Mouse (Mus musculus): Measurements from ENCODE around the gene Zbtb9. TPM values are rescaled to one million over a fixed set of nuclear protein-coding genes. Genes with fewer than 3 reads are reported as not detected.
"Not testable (repeated sequence)": the region's sequence is repeated elsewhere in the genome, so short reads cannot be mapped to it uniquely, and the experiment has no call there.

Gene Zbtb9
- polyA plus RNA-seq (2016; fragmentation: Nextera tagmentation; extraction: Ambion mirVana), result 8.9 and 9.2 TPM in 2 replicates

- peak within 1 kb of the TSS; percentile 88 for H3K9ac ChIP-seq
- H3K27ac ChIP-seq, result peak within 1 kb of the TSS; percentile 87
- H3K4me3 ChIP-seq, result peak within 1 kb of the TSS; percentile 84
- no peaks in the 10 kb centered on the region for H3K9me3 ChIP-seq (replicated peaks)
- no peaks in the 10 kb centered on the region for H3K27me3 ChIP-seq (replicated peaks)
- peaks cover 55% of the 10 kb centered on the region for H3K4me1 ChIP-seq
- 2% methylated on average over 73 of the region's 75 CpGs for WGBS (ENCODE audit: insufficient replicate concordance)
- ATAC-seq, result peak; percentile 99
- H3K36me3 ChIP-seq, result peaks cover 35% of the 10 kb centered on the region
- peak within 1 kb of the TSS; percentile 97 for H3K4me2 ChIP-seq
Observed at GRCm38 (mm10) chr17:26972703-26973574, at the start of gene Zbtb9. Gene Zbtb9 (plus strand): TSS chr17:26973167.

- H3K27me3 ChIP-seq (replicated peaks); H3K4me2 ChIP-seq; H3K27ac ChIP-seq; H3K4me1 ChIP-seq; H3K4me3 ChIP-seq; H3K9me3 ChIP-seq (replicated peaks); H3K9ac ChIP-seq: not testable (repeated sequence)
- ATAC-seq, result 0 out of 2 replicates have a peak, but pooled peaks have one; percentile 24
- WGBS (ENCODE audit: insufficient replicate concordance), result 94% methylated on average over 9 of the region's 9 CpGs
- peaks cover 97% of the 10 kb centered on the region for H3K36me3 ChIP-seq
Observed at GRCm38 (mm10) chr17:26925414-26925813, 47.6 kb upstream of the Zbtb9 start.

GRCm38 (mm10) chr17:26931795-26932194 is 41.2 kb upstream of the Zbtb9 start:
- WGBS (ENCODE audit: insufficient replicate concordance), result 70% methylated on average over 7 of the region's 7 CpGs
- H3K27ac ChIP-seq, result peak overlapping the region; percentile 10; the same call in 1 of the 2 replicates
- H3K4me2 ChIP-seq; H3K27me3 ChIP-seq (replicated peaks); H3K9me3 ChIP-seq (replicated peaks); ATAC-seq; H3K9ac ChIP-seq; H3K4me3 ChIP-seq: not testable (repeated sequence)
- peaks cover 87% of the 10 kb centered on the region for H3K36me3 ChIP-seq
- H3K4me1 ChIP-seq, result peaks cover 27% of the 10 kb centered on the region

GRCm38 (mm10) chr17:26932839-26933398 is 40.0 kb upstream of the Zbtb9 start, which contains the start of gene Phf1:
Gene Phf1 (plus strand): TSS chr17:26933052.
- no peaks in the 10 kb centered on the region for H3K9me3 ChIP-seq (replicated peaks)
- 0% methylated on average over 41 of the region's 43 CpGs for WGBS (ENCODE audit: insufficient replicate concordance)
- H3K27ac ChIP-seq, result peak within 1 kb of the TSS; percentile 81
- H3K9ac ChIP-seq, result peak within 1 kb of the TSS; percentile 82
- peak; percentile 93 for ATAC-seq
- no peaks in the 10 kb centered on the region for H3K27me3 ChIP-seq (replicated peaks)
- peaks cover 86% of the 10 kb centered on the region for H3K36me3 ChIP-seq
- peaks cover 36% of the 10 kb centered on the region for H3K4me1 ChIP-seq
- H3K4me3 ChIP-seq, result peak within 1 kb of the TSS; percentile 72
- H3K4me2 ChIP-seq, result peak within 1 kb of the TSS; percentile 100

GRCm38 (mm10) chr17:26933419-26933818 is 39.5 kb upstream of the Zbtb9 start:
- Histone ChIP-seq H3K36me3 (peaks cover 82% of the 10 kb centered on the region), H3K9ac (peak overlapping the region; percentile 82), H3K27me3 (replicated peaks) (no peaks in the 10 kb centered on the region), H3K9me3 (replicated peaks) (no peaks in the 10 kb centered on the region), H3K4me2 (peak overlapping the region; percentile 100), H3K27ac (peak overlapping the region; percentile 81), H3K4me3 (peak overlapping the region; percentile 72), H3K4me1 (peaks cover 41% of the 10 kb centered on the region)
- WGBS (ENCODE audit: insufficient replicate concordance), result 6% methylated on average over 13 of the region's 13 CpGs
- ATAC-seq, result peak; percentile 5; the same call in 1 of the 2 replicates

GRCm38 (mm10) chr17:26933885-26934827 is 38.8 kb upstream of the Zbtb9 start:
- Histone ChIP-seq H3K4me1 (peaks cover 45% of the 10 kb centered on the region), H3K36me3 (peaks cover 74% of the 10 kb centered on the region), H3K9me3 (replicated peaks) (no peaks in the 10 kb centered on the region), H3K4me2 (peak overlapping the region; percentile 100), H3K27ac (peak overlapping the region; percentile 81; the same call in 1 of the 2 replicates), H3K27me3 (replicated peaks) (no peaks in the 10 kb centered on the region), H3K9ac (peak overlapping the region; percentile 82; the same call in 1 of the 2 replicates), H3K4me3 (peak overlapping the region; percentile 72)
- WGBS (ENCODE audit: insufficient replicate concordance), result 73% methylated on average over 16 of the region's 16 CpGs
- ATAC-seq, result no peak

- no peak overlapping the region for H3K4me2 ChIP-seq
- no peak overlapping the region for H3K27ac ChIP-seq
- peaks cover 66% of the 10 kb centered on the region for H3K36me3 ChIP-seq
- no peaks in the 10 kb centered on the region for H3K27me3 ChIP-seq (replicated peaks)
- no peak overlapping the region for H3K4me3 ChIP-seq
- ATAC-seq, result no peak
- no peak overlapping the region for H3K9ac ChIP-seq
- H3K4me1 ChIP-seq, result peaks cover 48% of the 10 kb centered on the region
- 84% methylated on average over 9 of the region's 9 CpGs for WGBS (ENCODE audit: insufficient replicate concordance)
- H3K9me3 ChIP-seq (replicated peaks), result no peaks in the 10 kb centered on the region
Observed at GRCm38 (mm10) chr17:26935027-26935426, 37.9 kb upstream of the Zbtb9 start.

- 0 out of 2 replicates have a peak overlapping the region, but pooled peaks have one; percentile 1 for H3K4me2 ChIP-seq
- H3K9me3 ChIP-seq (replicated peaks), result no peaks in the 10 kb centered on the region
- peaks cover 52% of the 10 kb centered on the region for H3K36me3 ChIP-seq
- 91% methylated on average over 12 of the region's 12 CpGs for WGBS (ENCODE audit: insufficient replicate concordance)
- no peaks in the 10 kb centered on the region for H3K27me3 ChIP-seq (replicated peaks)
- H3K4me1 ChIP-seq, result peaks cover 61% of the 10 kb centered on the region
- no peak overlapping the region for H3K4me3 ChIP-seq
- no peak for ATAC-seq
- H3K9ac ChIP-seq, result no peak overlapping the region; the same call in 1 of the 2 replicates
- no peak overlapping the region for H3K27ac ChIP-seq
Observed at GRCm38 (mm10) chr17:26936453-26936852, 36.5 kb upstream of the Zbtb9 start.

GRCm38 (mm10) chr17:26936921-26937695 is 35.9 kb upstream of the Zbtb9 start:
- Histone ChIP-seq H3K9me3 (replicated peaks) (no peaks in the 10 kb centered on the region), H3K36me3 (peaks cover 45% of the 10 kb centered on the region), H3K4me2 (peak overlapping the region; percentile 97), H3K4me1 (peaks cover 61% of the 10 kb centered on the region), H3K27ac (no peak overlapping the region), H3K27me3 (replicated peaks) (no peaks in the 10 kb centered on the region), H3K9ac (peak overlapping the region; percentile 1; the same call in 1 of the 2 replicates), H3K4me3 (0 out of 2 replicates have a peak overlapping the region, but pooled peaks have one; percentile 2)
- no peak for ATAC-seq
- 79% methylated on average over 15 of the region's 15 CpGs for WGBS (ENCODE audit: insufficient replicate concordance)

GRCm38 (mm10) chr17:26937883-26938695 is 34.9 kb upstream of the Zbtb9 start:
- Histone ChIP-seq H3K4me2 (peak overlapping the region; percentile 97), H3K36me3 (peaks cover 40% of the 10 kb centered on the region), H3K27me3 (replicated peaks) (no peaks in the 10 kb centered on the region), H3K4me3 (peak overlapping the region; percentile 73), H3K9me3 (replicated peaks) (no peaks in the 10 kb centered on the region), H3K4me1 (peaks cover 60% of the 10 kb centered on the region), H3K27ac (peak overlapping the region; percentile 86), H3K9ac (peak overlapping the region; percentile 84)
- ATAC-seq, result no peak
- 50% methylated on average over 16 of the region's 16 CpGs for WGBS (ENCODE audit: insufficient replicate concordance)

Data from liver, embryonic 12.5 days (tissue).